Mouse (Mus musculus) retina, postnatal 1 day (tissue): ENCODE measurements at regions not wholly inside any gene's neighbourhood (a gene's known extent, or its start where the extent isn't known, plus 50 kb on each side); places are given as distances from the start of the nearest gene placed in this dataset.
"Not testable (repeated sequence)": the region's sequence is repeated elsewhere in the genome, so short reads cannot be mapped to it uniquely, and the experiment has no call there.

Experiments used
- DNase-seq: peaks from one replicate; pipeline ENCODE4 v3.0.0-alpha.2; 2012

DNA sequence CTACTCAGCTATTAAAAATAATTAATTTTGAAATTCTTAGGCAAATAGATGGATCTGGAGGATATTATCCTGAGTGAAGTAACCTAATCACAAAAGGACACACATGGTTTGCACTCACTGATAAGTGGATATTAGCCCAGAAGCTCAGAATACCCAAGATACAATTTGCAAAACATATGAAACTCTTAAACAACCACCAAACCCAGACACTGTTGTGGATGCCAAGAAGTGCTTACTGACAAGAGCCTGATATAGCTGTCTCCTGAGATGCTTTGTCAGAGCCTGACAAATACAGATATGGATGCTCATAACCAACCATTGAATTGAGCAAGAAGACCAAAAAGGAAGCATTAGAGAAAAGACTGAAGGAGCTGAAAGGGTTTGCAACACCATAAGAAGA, 468.4 kb upstream of the Cdh12 start:
- DNase-seq: not testable (repeated sequence)

DNA sequence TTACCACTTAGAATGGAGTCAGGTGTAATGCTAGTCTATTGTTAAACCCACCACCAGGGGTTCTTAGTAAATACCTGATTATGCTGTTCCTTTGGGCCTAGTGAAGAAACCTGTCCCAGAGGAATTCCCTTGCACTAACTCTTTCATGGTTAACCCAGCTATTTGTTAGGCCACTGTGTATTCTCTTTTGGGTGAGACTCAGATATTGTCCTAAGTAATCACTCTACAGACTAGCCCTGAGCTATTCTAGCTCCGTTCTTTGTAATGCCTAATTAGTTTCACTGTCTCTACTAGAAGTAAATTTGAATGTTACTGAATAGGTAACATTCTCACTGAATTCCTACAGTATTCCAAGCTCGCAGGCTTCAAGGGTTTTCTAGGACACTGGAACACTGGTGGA, 464.1 kb upstream of the Cdh12 start:
- not testable (repeated sequence) for DNase-seq

- no peak for DNase-seq
Measured at GRCm38 (mm10) chr15:20031772-20032171, 417.3 kb upstream of the Cdh12 start.

- DNase-seq: peak; percentile 55
Measured at GRCm38 (mm10) chr15:20034382-20034781, 414.7 kb upstream of the Cdh12 start.

- no peak for DNase-seq
Measured at GRCm38 (mm10) chr15:20038550-20039435, 410.3 kb upstream of the Cdh12 start.

- DNase-seq: no peak
Measured at GRCm38 (mm10) chr15:20040041-20040440, 409.0 kb upstream of the Cdh12 start.

GRCm38 (mm10) chr15:20084958-20085357, 364.1 kb upstream of the Cdh12 start:
- DNase-seq: no peak

DNA sequence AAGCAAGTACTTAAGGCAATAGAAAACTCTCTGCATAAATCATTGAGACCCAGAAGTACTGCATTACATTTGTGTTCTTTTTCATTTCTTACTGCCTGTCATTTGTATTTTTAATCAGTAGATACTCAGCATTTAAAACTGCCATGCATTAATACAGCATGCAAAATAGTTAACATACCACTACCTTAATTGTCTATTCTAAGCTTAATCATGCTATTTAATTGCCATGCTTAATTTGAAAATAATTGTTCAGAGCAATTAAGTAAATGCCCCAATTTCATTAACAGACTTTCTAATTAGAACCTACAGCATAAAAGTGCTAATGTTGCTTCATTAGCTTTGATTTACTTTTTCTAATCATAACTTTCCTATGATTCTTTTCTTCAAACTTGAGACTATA, 359.3 kb upstream of the Cdh12 start:
- peak; percentile 71 for DNase-seq

DNA sequence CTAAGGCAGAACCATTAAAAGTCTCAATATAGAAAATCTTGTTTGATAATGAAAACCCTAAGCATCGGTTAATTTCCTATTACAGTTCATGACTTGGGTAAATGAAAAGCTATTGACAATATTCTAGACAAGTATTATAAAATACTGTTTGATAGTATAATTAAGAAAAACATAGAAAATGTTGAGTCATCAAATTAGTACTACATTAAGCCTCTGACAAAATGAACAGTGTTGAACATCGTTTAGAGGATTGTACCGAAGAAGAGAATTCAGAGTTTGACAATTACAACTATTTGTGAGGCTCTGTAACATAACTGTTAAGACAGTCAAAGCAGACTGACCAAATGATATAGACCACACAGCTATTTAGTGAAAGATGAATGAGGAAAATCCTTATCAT, 358.5 kb upstream of the Cdh12 start:
- no peak for DNase-seq

- DNase-seq: no peak
Measured at GRCm38 (mm10) chr15:20095764-20096163, 353.3 kb upstream of the Cdh12 start.

DNA sequence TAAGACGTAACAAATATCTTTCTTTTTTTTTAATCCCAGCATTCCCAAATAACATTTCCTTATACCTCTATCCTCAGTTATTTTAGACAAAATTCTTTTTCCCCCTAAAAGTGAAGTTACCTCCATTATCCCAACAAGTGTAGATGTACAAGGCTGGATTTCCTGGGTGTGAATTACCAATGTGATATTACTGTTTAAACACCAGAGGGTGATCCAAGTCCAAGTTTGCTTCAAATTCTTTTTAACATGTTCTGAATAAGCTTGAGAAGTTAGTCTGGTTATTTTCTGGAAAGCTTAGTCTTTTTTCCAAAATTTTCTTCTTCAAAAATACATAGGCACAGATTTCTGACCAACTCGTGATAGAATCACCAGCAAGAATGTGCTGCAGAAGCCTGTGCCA, 329.5 kb upstream of the Cdh12 start:
- DNase-seq: no peak

- peak; percentile 25 for DNase-seq
Measured at GRCm38 (mm10) chr15:20123586-20123985, 325.5 kb upstream of the Cdh12 start.

DNA sequence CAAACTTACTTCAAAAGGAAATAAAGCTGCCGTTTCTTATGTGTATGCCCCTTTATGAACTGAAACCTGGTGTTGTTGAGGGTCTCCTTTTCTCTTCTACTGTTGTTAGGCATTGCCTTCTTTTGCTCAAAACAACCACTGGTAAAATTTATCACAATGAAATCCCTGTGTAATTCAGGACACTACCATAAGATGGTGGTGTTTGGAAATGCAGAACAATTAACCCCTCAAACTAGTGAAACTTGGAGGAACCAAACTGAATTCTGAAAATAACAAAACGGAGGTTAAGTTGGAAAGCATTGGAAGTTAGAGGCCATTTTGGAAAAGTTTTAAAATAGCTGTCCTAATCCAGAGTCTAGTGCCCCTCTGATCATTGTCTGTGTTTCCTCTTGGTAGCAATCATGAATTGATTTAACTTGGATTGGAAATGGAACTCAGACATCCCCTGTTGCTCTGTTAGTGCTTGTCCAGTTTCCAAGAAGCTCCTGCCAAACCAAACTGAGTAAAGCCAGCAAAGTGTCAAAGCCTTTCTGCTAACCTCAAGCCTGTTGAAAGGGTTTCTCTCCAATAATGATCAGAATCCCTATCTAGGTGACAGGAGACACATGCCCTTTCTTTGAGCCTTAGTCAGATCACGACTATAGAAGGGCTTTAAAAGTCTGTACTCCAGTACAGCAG, 313.0 kb upstream of the Cdh12 start:
- no peak for DNase-seq

DNA sequence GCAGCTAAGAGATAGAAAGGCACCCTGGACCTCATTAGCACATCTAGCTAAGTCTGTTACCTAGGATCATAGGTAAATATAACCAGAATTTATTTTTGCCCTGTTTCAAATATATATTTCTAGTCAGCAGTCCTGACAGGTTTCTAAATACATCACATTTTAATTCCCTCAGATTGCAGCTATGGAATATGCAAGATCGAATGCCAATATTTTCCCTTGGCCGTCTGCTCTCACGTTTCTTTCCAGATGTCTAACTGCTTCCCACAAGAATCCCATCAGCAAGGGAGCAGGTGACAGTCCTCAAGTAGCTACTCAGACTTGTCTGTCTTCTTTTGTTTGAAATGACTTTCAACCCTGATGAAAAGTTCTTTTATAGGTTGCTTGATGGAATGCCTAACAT, 297.2 kb upstream of the Cdh12 start:
- DNase-seq: no peak
